Mouse (Mus musculus): Measurements from ENCODE around the gene Trim28.
A peak's percentile ranks its signal among the peaks of the same experiment; 100 is the strongest.

Trim28 gene

GRCm38 (mm10) chr7:13063399-13063798 lies 64.5 kb downstream of the Trim28 start:
- DNase-seq (ENCODE audit: low read depth, low spot score): peak; percentile 68

GRCm38 (mm10) chr7:13072293-13072692 lies 73.4 kb downstream of the Trim28 start:
- DNase-seq (ENCODE audit: low read depth, low spot score): no peak
